Mouse (Mus musculus) ES-Bruce4 (cell line): ENCODE measurements at regions not wholly inside any gene's neighbourhood (a gene's known extent, or its start where the extent isn't known, plus 50 kb on each side); places are given as distances from the start of the nearest gene placed in this dataset.

Source experiments
- H3K27ac ChIP-seq: 2 replicates; pipeline ENCODE4 v1.5.1; 2012; ENCODE audit warnings: low read length, inconsistent platforms; ENCODE audit not compliant: insufficient read depth
- H3K27me3 ChIP-seq: 2 replicates; pipeline ENCODE4 v1.6.1; 2012; ENCODE audit warnings: mild to moderate bottlenecking, low read length, inconsistent platforms; ENCODE audit not compliant: control insufficient read depth, poor library complexity, insufficient read depth, severe bottlenecking
- H3K36me3 ChIP-seq: 2 replicates; pipeline ENCODE4 v1.6.1; 2012; ENCODE audit warnings: inconsistent platforms, mild to moderate bottlenecking, low read length, moderate library complexity; ENCODE audit not compliant: control insufficient read depth, poor library complexity, insufficient read depth, severe bottlenecking
- H3K4me1 ChIP-seq: one replicate; pipeline ENCODE4 v1.8.1; 2011; ENCODE audit warnings: low read length; ENCODE audit not compliant: control insufficient read depth, insufficient read depth
- H3K4me3 ChIP-seq: 2 replicates; pipeline ENCODE4 v1.5.1; 2011; ENCODE audit warnings: low read depth, mild to moderate bottlenecking, low read length
- H3K9ac ChIP-seq: 2 replicates; pipeline ENCODE4 v1.6.1; 2012; ENCODE audit warnings: low read depth, mild to moderate bottlenecking, inconsistent platforms; ENCODE audit not compliant: poor library complexity, severe bottlenecking
- H3K9me3 ChIP-seq: replicated peaks from 2 replicates; pipeline ENCODE4 v1.6.1; 2012; ENCODE audit warnings: mild to moderate bottlenecking, low read length, inconsistent platforms; ENCODE audit not compliant: control insufficient read depth, poor library complexity, insufficient read depth, severe bottlenecking
- CTCF ChIP-seq: IDR thresholded peaks from one replicate; pipeline ENCODE4 v1.8.1; 2011; ENCODE audit warnings: low read depth, low read length
- EP300 ChIP-seq: IDR thresholded peaks from 2 replicates; pipeline ENCODE4 v1.6.1; 2011; ENCODE audit warnings: low read depth, low read length; ENCODE audit not compliant: insufficient read depth
- POLR2A ChIP-seq: IDR thresholded peaks from one replicate; pipeline ENCODE4 v1.8.1; 2011; ENCODE audit warnings: low read length; ENCODE audit not compliant: insufficient read depth

- H3K4me3 ChIP-seq: no peak overlapping the region
- no peak overlapping the region for H3K27ac ChIP-seq
- H3K27me3 ChIP-seq: no peaks in the 10 kb centered on the region
Observed at GRCm38 (mm10) chr19:48090393-48090792, 115.4 kb upstream of the Sorcs3 start.

GRCm38 (mm10) chr19:48097363-48097762 is 108.5 kb upstream of the Sorcs3 start:
- Histone ChIP-seq H3K36me3 (no peaks in the 10 kb centered on the region), H3K9ac (no peak overlapping the region), H3K4me3 (no peak overlapping the region), H3K4me1 (no peaks in the 10 kb centered on the region), H3K27me3 (no peaks in the 10 kb centered on the region), H3K27ac (no peak overlapping the region), H3K9me3 (no peaks in the 10 kb centered on the region)
- TF ChIP-seq EP300: no peak
- TF ChIP-seq POLR2A: no peak
- no peak for TF ChIP-seq CTCF

More at GRCm38 (mm10) chr19:48090393-48090792, 115.4 kb upstream of the Sorcs3 start:
- no peak for TF ChIP-seq EP300
- peak; percentile 78 for TF ChIP-seq CTCF
- Histone ChIP-seq H3K9ac (no peak overlapping the region), H3K36me3 (no peaks in the 10 kb centered on the region), H3K9me3 (no peaks in the 10 kb centered on the region), H3K4me1 (no peaks in the 10 kb centered on the region)

GRCm38 (mm10) chr19:48097942-48098596 is 107.8 kb upstream of the Sorcs3 start:
- Histone ChIP-seq H3K9me3 (no peaks in the 10 kb centered on the region), H3K27me3 (no peaks in the 10 kb centered on the region), H3K36me3 (no peaks in the 10 kb centered on the region), H3K9ac (no peak overlapping the region), H3K27ac (no peak overlapping the region), H3K4me1 (no peaks in the 10 kb centered on the region), H3K4me3 (no peak overlapping the region)
- TF ChIP-seq POLR2A (no peak), CTCF (no peak), EP300 (no peak)

- Histone ChIP-seq H3K9me3 (no peaks in the 10 kb centered on the region), H3K4me3 (no peak overlapping the region), H3K27me3 (no peaks in the 10 kb centered on the region), H3K4me1 (no peaks in the 10 kb centered on the region), H3K27ac (no peak overlapping the region), H3K36me3 (no peaks in the 10 kb centered on the region), H3K9ac (no peak overlapping the region)
- TF ChIP-seq POLR2A (no peak), EP300 (no peak), CTCF (no peak)
Observed at GRCm38 (mm10) chr19:48100991-48101390, 104.8 kb upstream of the Sorcs3 start.

GRCm38 (mm10) chr19:48115155-48115554 is 90.7 kb upstream of the Sorcs3 start:
- Histone ChIP-seq H3K27me3 (no peaks in the 10 kb centered on the region), H3K9me3 (no peaks in the 10 kb centered on the region), H3K4me3 (no peak overlapping the region), H3K36me3 (no peaks in the 10 kb centered on the region), H3K4me1 (no peaks in the 10 kb centered on the region), H3K27ac (no peak overlapping the region), H3K9ac (no peak overlapping the region)
- TF ChIP-seq POLR2A (no peak), CTCF (no peak), EP300 (no peak)

GRCm38 (mm10) chr19:48115728-48116127 is 90.1 kb upstream of the Sorcs3 start:
- Histone ChIP-seq H3K9me3 (no peaks in the 10 kb centered on the region), H3K27ac (no peak overlapping the region), H3K4me1 (no peaks in the 10 kb centered on the region), H3K36me3 (no peaks in the 10 kb centered on the region), H3K4me3 (no peak overlapping the region), H3K27me3 (no peaks in the 10 kb centered on the region), H3K9ac (no peak overlapping the region)
- no peak for TF ChIP-seq EP300
- TF ChIP-seq CTCF: no peak
- TF ChIP-seq POLR2A: no peak

GRCm38 (mm10) chr19:48116689-48117088 is 89.1 kb upstream of the Sorcs3 start:
- Histone ChIP-seq H3K27me3 (no peaks in the 10 kb centered on the region), H3K27ac (no peak overlapping the region), H3K36me3 (no peaks in the 10 kb centered on the region), H3K9ac (no peak overlapping the region), H3K4me1 (no peaks in the 10 kb centered on the region), H3K9me3 (no peaks in the 10 kb centered on the region), H3K4me3 (no peak overlapping the region)
- TF ChIP-seq EP300: no peak
- no peak for TF ChIP-seq POLR2A
- no peak for TF ChIP-seq CTCF
